Mouse (Mus musculus) hindbrain, postnatal 0 days (tissue): Measurements from ENCODE around the gene Gm49711. TPM values are rescaled to one million over a fixed set of nuclear protein-coding genes. Genes with fewer than 3 reads are reported as not detected.

ENCODE experiments used
- ATAC-seq: fragments of 200-750 bp; cut with Nextera tagmentation; 2 replicates; pipeline ENCODE4 v1.8.0; 2017; ENCODE audit warnings: mild to moderate bottlenecking, moderate TSS enrichment, moderate library complexity
- DNase-seq: peaks from one replicate; pipeline ENCODE4 v3.0.0-alpha.2; 2015; ENCODE audit warnings: low spot score
- H3K27ac ChIP-seq: fragments of 300-500 bp; sonication (generic); 2 replicates; pipeline ENCODE4 v1.5.1; 2014; ENCODE audit warnings: mild to moderate bottlenecking
- H3K27me3 ChIP-seq: fragments of 300-500 bp; sonication (generic); 2 replicates; pipeline ENCODE4 v1.6.1; 2014; ENCODE audit warnings: low read length, mixed read lengths; ENCODE audit not compliant: insufficient read depth
- H3K36me3 ChIP-seq: fragments of 300-500 bp; sonication (generic); 2 replicates; pipeline ENCODE4 v1.6.1; 2014; ENCODE audit warnings: low read length, mixed read lengths; ENCODE audit not compliant: insufficient read depth
- H3K4me1 ChIP-seq: fragments of 300-500 bp; sonication (generic); 2 replicates; pipeline ENCODE4 v1.6.1; 2014; ENCODE audit warnings: antibody characterized with exemption, low read length, mixed read lengths; ENCODE audit not compliant: insufficient read depth
- H3K4me2 ChIP-seq: fragments of 300-500 bp; sonication (generic); 2 replicates; pipeline ENCODE4 v1.6.1; 2014; ENCODE audit warnings: low read depth, mild to moderate bottlenecking, low read length, moderate library complexity, mixed read lengths
- H3K4me3 ChIP-seq: fragments of 300-500 bp; sonication (generic); 2 replicates; pipeline ENCODE4 v1.5.1; 2014; ENCODE audit warnings: low read length
- H3K9ac ChIP-seq: fragments of 300-500 bp; sonication (generic); replicated peaks from 2 replicates; pipeline ENCODE4 v1.6.1; 2014; ENCODE audit warnings: mild to moderate bottlenecking, low read length, moderate library complexity, mixed read lengths
- H3K9me3 ChIP-seq: fragments of 300-500 bp; sonication (generic); 2 replicates; pipeline ENCODE4 v1.6.1; 2016; ENCODE audit warnings: low read length, mixed read lengths
- CTCF ChIP-seq: IDR thresholded peaks from 2 replicates; pipeline ENCODE4 v1.5.1; 2016; ENCODE audit warnings: antibody characterized with exemption, control low read depth, low read depth
- WGBS: fragments of 180-500 bp; shearing (Covaris S2); extraction: QIAGEN DNeasy Blood & Tissue Kit; methylation state at CpG from one replicate; pipeline ENCODE4 v1.1.7; 2014; 5-methylcytosine and 5-hydroxymethylcytosine counted together
- polyA plus RNA-seq: library from polyadenylated mRNA; unstranded; fragments of >200 nt; fragmentation: Nextera tagmentation; extraction: Ambion mirVana; gene quantifications from 2 replicates; pipeline ENCODE4 v1.2.1, GENCODE M21; 2015
- total RNA-seq: library from RNA; depleted of rRNA; stranded (reverse); fragments of >200 nt; gene quantifications from 2 replicates; pipeline ENCODE4 v1.2.3, GENCODE M21; 2014

The Gm49711 gene
- total and polyA plus RNA-seq, 2 experiments from 2014 or later = 0.58 TPM; not detected in 1

DNA sequence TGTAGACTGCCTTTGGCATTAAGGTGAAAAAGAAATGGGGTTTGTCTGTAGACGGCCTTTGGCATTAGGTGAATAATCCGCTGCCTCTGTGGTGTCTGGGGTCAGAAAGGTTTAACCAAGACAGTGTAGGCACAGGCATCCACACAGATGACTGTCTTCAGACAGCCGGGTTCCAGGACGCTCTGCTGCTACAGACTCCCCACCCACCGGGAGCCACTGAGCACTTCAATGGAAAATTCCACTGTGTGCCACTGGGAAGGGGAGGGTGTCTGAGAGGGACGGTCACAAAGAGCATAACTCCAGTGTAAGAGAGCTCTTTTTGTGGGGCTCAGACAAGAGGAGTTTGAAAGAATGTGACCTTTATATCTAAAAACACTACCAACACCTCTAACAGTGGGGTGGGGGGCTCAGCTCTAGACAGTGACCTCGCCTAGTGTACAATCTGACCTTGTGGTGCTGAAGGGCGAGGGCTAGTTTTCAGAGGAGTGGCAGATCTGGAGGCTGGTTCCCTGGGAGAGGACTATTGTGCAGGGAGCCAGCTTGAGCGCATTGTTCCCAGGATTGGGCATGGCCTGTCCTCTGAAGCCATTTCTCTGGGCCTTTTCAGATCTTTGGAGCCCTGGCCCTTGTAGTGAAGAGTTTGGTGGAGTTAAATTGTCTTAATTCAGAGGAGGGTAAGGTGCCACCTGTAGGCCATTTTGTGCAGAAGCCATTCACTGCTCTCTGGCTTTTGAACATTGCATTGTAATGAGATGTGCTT is 45.6 kb downstream of the Gm49711 start:
- no peak overlapping the region for H3K4me3 ChIP-seq
- 0 out of 2 replicates have a peak overlapping the region, but pooled peaks have one; percentile 3 for H3K27ac ChIP-seq
- H3K27me3 ChIP-seq = no peaks in the 10 kb centered on the region
- H3K4me2 ChIP-seq = no peak overlapping the region
- 29% methylated on average over 9 of the region's 9 CpGs for WGBS
- H3K36me3 ChIP-seq = 0 out of 2 replicates have a peak, but pooled peaks cover 3% of the 10 kb centered on the region
- H3K4me1 ChIP-seq = 0 out of 2 replicates have a peak, but pooled peaks cover 12% of the 10 kb centered on the region
- DNase-seq (no peak), ATAC-seq (peak; percentile 41; the same call in 1 of the 2 replicates)
- no peak overlapping the region for H3K9ac ChIP-seq
- H3K9me3 ChIP-seq = no peaks in the 10 kb centered on the region
- TF ChIP-seq CTCF = peak; percentile 40

DNA sequence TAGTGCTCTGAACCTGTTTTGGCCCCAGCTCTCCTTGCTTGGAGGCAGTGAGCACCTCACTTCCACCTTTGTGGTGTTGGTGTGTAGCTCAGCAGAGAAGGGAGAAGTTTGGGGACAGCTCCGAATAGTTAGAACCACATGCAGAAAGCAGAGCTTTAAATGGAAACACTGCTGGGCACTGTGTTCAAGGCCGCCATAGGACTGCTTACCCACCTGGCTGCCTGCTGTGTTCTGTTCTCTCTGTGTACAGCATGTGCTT is 46.1 kb downstream of the Gm49711 start:
- TF ChIP-seq CTCF = no peak
- Histone ChIP-seq H3K4me1 (0 out of 2 replicates have a peak, but pooled peaks cover 12% of the 10 kb centered on the region), H3K27ac (0 out of 2 replicates have a peak overlapping the region, but pooled peaks have one; percentile 3), H3K9me3 (no peaks in the 10 kb centered on the region), H3K27me3 (no peaks in the 10 kb centered on the region), H3K4me3 (no peak overlapping the region), H3K36me3 (0 out of 2 replicates have a peak, but pooled peaks cover 3% of the 10 kb centered on the region), H3K9ac (no peak overlapping the region), H3K4me2 (no peak overlapping the region)
- DNase-seq (no peak), ATAC-seq (no peak)
- WGBS = 74% methylated on average over 2 of the region's 2 CpGs

DNA sequence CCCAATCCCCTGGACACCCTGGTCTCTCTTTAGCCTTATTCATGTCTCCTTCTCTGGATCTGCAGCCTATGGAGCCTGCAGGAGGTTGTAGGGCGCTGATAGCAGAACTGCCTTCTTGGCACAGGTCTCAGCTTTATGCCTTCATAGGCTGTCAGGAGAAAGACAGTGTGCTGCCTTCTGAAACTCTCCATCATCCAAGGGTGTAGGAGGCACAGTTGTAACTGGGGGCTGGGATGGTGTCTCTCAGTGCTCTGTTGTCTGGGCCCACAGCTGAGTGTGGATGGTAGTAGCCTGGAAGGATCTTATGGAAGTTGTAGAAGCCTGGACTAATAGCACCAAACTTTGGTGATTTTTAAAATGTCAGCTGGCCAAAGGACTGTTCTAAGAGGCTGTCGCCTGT is 46.8 kb downstream of the Gm49711 start:
- Histone ChIP-seq H3K4me3 (no peak overlapping the region), H3K27ac (no peak overlapping the region), H3K4me2 (no peak overlapping the region), H3K36me3 (0 out of 2 replicates have a peak, but pooled peaks cover 3% of the 10 kb centered on the region), H3K9ac (no peak overlapping the region), H3K9me3 (no peaks in the 10 kb centered on the region), H3K4me1 (0 out of 2 replicates have a peak, but pooled peaks cover 12% of the 10 kb centered on the region), H3K27me3 (no peaks in the 10 kb centered on the region)
- 82% methylated on average over 2 of the region's 2 CpGs for WGBS
- no peak for TF ChIP-seq CTCF
- ATAC-seq (no peak), DNase-seq (no peak)

DNA sequence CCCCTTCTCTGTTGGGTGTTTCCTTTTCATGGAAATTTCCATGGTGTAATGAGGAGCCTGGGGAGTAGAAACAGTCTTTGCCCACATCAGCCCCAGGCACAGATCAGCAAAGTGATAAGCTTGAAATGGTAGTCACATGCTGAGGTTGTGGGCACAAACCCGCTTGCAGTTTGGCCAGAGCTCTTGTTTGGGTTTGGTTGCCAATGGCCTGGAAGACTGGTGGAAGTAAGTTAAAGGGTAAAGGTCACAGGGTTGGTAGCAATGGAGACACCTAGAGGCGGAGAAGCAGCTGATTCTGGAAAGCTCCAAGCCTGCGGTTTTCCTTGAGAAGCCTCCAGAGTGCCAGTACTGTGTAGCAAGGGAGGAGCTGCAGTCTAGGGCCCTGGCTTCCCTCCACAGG is 47.5 kb downstream of the Gm49711 start:
- Histone ChIP-seq H3K27ac (no peak overlapping the region), H3K4me1 (0 out of 2 replicates have a peak, but pooled peaks cover 12% of the 10 kb centered on the region), H3K27me3 (no peaks in the 10 kb centered on the region), H3K9me3 (no peaks in the 10 kb centered on the region), H3K9ac (no peak overlapping the region), H3K36me3 (0 out of 2 replicates have a peak, but pooled peaks cover 3% of the 10 kb centered on the region), H3K4me2 (no peak overlapping the region), H3K4me3 (no peak overlapping the region)
- no peak for DNase-seq
- no peak for TF ChIP-seq CTCF
- WGBS = 71% methylated on average over 3 of the region's 3 CpGs
- no peak for ATAC-seq

DNA sequence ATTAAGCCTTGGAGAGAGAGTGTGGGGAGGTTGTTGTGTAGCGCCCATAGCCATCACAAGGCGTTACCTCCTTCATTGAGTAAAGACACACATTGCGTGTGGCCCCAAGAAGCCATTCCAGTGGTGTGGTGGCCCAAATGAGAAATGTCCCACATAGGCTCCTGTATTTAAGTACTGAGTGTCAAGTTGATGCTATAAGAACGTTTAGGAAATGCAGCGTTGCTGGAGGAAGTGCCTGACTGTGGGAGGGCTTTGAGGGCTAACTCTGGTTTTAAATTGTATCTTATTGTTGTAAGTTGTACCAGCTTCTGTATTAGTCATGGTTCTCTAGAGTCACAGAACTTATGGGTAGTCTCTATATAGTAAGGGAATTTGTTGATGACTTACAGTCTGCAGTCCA is 49.2 kb downstream of the Gm49711 start:
- ATAC-seq (no peak), DNase-seq (no peak)
- H3K9ac ChIP-seq = no peak overlapping the region
- no peak overlapping the region for H3K4me2 ChIP-seq
- H3K9me3 ChIP-seq = no peaks in the 10 kb centered on the region
- no peak overlapping the region for H3K4me3 ChIP-seq
- TF ChIP-seq CTCF = no peak
- no peaks in the 10 kb centered on the region for H3K27me3 ChIP-seq
- peaks cover 7% of the 10 kb centered on the region; the same call in 1 of the 2 replicates for H3K36me3 ChIP-seq
- WGBS = 91% methylated on average over 5 of the region's 5 CpGs
- H3K27ac ChIP-seq = no peak overlapping the region
- 0 out of 2 replicates have a peak, but pooled peaks cover 12% of the 10 kb centered on the region for H3K4me1 ChIP-seq

DNA sequence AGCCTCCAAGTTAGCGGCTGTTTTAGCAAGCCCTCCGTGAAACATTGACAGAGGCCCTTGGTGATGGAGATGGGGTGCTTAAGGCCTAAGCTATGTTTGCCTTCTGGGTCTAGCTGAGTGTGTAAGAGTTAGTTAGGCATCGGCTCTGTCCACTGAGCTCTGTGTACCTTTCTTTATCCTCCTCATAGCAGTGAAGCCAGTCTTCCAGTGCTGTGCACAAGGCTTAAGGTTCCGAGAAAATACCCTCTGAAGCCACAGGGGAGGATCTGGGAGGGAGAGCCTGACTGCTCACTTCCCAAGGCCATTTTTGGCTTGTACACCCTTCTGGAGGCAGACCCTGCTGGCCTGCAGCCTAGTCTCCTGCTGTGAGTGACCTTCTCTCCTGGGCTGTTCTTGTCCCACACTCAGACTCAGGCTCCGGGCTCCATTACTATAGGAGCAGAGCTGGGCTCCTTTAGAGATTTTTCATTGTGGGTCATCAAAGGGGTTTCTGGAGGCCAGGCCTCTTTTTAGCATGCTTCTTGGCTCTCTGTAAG is 56.7 kb downstream of the Gm49711 start:
- H3K4me2 ChIP-seq = no peak overlapping the region
- H3K27ac ChIP-seq = peak overlapping the region; percentile 79
- no peaks in the 10 kb centered on the region for H3K9me3 ChIP-seq
- no peaks in the 10 kb centered on the region for H3K27me3 ChIP-seq
- peak; percentile 18; the same call in 1 of the 2 replicates for TF ChIP-seq CTCF
- H3K36me3 ChIP-seq = peaks cover 7% of the 10 kb centered on the region; the same call in 1 of the 2 replicates
- H3K4me3 ChIP-seq = no peak overlapping the region
- H3K4me1 ChIP-seq = peaks cover 26% of the 10 kb centered on the region
- WGBS = 56% methylated on average over 5 of the region's 5 CpGs
- ATAC-seq = peak; percentile 18; the same call in 1 of the 2 replicates
- no peak overlapping the region for H3K9ac ChIP-seq
- peak; percentile 55 for DNase-seq
